Mouse (Mus musculus): ENCODE measurements around the gene Bclaf3. TPM values are rescaled to one million over a fixed set of nuclear protein-coding genes. Genes with fewer than 3 reads are reported as not detected.
A peak's percentile ranks its signal among the peaks of the same experiment; 100 is the strongest.
"Not testable (repeated sequence)": the region's sequence is repeated elsewhere in the genome, so short reads cannot be mapped to it uniquely, and the experiment has no call there.

The Bclaf3 gene
- 1 to 10 TPM; 8.5 to 9.2 TPM for total RNA-seq (2021)
- 0.32 and 0.53 TPM in 2 replicates for polyA plus RNA-seq (2012; rRNA removed)
- long read RNA-seq, partial matches to known transcripts: 0 of 5 reads
- long read RNA-seq, other reads (novel, unspliced or antisense): 3 of 5 reads

DNA sequence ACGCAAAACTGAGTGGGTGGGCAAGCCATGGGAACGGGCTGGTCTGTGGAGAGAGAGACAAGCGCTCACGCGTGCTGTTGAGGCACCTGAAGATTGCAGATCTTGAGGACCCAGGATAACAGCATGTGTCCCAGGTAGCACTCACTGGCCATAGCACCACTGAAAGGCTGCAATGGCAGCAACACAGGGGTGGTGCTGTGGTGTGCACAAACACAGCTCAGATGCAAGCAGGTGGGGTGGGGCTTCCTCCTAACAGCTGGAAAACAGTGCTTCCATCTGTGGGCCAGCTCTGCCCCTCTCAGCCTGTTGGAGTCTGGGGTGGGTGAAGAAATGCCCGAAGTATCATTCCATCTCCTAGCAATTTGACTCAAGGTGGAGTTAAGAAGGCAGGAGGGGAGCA is at the start of gene Bclaf3:
TSS of gene Bclaf3 (plus strand) at position 301 of the 400 bp plus-strand sequence.
- no peak for DNase-seq

DNA sequence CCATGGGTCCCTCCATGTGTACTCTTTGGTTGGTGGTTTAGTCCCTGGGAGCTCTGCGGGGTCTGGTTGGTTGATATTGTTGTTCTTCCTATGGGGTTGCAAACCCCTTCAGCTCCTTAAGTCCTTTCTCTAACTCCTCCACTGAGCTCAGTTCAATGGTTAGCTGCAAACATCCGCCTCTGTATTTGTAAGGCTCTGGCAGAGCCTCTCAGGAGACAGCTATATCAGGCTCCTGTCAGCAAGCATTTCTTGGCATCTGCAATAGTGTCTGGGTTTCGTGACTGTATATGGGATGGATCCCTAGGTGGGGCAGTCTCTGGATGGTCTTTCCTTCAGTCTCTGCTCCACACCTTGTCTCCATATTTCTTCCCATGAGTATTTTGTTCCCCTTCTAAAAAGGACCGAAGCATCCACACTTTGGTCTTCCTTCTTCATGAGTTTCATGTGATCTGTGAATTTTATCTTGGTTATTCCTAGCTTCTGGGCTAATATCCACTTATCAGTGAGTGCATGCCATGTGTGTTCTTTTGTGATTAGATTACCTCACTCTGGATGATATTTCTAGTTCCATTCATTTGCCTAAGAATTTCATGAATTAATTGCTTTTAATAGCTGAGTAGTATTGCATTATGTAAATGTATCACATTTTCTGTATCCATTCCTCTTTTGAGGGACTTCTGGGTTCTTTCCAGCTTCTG is 48.1 kb upstream of the Bclaf3 start:
- not testable (repeated sequence) for DNase-seq

DNA sequence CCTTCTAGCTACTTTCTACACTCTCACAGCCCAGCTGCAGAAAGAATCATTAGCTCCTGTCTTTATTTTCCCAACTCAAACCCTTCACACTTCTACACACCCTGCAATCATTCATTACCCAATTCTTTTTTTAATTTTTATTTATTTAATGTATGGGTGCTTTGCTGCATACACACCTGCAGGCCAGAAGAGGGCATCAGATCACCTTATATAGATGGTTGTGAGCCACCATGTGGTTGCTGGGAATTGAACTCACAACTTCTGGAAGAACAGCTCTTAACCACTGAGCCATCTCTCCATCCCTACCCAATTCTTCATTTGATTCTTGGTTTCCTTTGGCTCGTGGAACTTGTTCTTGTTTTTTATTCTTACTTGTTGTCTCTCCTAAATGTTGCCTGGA is 42.2 kb upstream of the Bclaf3 start:
- DNase-seq: no peak

DNA sequence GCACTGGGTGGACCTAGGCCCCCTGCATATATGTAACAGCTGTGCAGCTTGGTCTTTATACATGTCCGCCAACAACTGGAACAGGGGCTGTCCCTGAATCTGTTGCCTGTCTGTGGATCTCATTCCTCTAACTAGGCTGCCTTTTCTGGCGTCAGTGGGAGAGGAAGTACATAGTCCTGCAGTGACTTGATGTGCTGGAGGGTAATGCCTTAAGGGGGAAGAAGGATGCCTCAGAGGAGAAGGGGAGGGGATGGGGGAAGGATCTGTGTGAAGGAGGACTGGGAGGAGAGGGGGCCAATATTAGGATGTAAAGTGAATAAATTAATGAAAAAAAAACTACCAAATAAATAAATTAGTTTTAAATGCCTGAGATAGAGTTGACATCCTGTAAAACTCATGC is 23.3 kb upstream of the Bclaf3 start:
- DNase-seq: no peak

DNA sequence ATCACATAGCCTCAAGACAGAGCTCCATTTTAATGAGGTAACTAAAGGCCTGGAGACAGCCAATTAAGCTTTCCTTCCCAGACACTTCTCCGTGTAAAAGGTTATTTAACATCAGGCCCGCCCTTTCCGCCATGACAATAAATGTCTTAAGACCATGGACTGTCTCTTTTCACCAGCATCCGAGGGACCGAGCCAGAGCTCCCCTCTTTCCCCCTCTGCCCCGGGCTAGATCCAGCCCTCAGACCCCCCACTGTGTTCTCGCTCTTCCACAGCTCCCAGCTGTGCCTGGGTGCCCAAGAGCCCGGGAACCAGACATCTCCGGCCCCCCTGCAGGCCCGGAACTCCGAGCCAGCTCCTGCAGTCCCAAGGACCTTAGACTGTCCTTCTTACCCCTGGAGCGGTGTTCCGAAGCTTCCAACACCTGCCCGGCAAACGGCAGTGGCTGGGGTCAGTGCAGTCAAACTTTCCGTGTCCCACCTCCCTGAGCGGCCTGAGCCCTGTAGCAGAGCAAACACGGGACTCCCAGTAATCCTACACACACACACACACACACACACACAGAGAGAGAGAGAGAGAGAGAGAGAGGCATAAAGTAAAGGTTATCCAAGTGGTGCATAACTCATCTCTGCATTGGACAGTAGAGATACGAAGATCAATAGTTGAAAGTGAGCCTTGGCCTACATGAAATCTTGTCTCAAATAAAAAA is 18.0 kb upstream of the Bclaf3 start:
- no peak for DNase-seq

DNA sequence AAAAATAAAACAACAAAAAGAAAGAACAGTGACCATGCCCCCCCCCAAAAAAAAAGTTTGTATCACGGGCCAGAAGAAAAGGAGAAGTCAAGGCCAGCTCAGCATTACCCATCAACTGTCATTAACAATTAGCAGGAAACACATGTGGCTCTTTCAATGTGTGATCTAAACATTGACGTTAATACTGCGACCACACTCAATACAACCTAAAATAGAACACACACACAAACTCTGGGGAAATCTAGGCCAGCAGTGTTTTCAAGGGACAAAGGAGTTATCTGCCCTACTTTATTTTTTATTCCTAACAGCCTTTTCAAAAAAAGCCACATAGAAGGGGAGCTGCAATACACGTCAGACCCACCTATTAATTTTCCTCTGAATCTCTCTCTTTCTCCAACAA is 17.4 kb upstream of the Bclaf3 start:
- DNase-seq: no peak

DNA sequence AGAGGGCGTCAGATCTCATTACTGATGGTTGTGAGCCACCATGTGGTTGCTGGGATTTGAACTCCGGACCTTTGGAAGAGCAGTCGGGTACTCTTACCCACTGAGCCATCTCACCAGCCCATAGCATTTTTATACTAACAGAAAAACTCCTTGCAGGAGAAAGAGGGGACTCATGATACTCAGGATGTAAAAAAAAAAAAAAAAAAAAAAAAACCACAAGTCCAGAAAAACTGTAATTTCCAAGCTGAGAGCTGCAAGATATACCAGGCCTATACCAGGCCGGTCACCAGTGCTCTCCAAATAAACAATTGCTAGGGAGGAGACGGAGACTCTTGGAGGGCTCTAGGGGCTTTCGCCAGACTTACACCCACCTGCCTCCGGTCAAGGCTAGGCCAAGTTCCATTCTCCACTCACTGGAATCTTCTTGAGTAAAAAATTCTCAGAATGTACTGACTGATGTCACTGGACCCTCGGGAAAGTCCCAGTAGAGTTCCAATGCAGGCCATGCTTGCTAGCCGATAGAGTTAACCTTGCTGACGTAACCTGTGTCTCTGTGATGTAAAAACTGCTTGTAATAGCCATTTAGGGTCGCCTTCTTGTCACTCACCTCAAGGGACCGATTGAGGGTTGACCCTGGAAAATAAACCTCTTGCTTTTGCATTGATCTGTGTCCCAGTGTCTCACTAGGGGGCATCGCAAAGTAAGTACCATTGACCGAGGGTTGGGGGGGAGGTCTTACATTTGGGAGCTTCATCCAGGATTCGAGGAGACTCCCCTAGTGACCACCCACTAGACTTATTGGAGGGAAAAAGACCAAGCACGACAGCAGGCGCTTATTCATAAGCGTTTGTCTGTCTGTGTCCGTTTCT is 16.4 kb upstream of the Bclaf3 start:
- no peak for DNase-seq

DNA sequence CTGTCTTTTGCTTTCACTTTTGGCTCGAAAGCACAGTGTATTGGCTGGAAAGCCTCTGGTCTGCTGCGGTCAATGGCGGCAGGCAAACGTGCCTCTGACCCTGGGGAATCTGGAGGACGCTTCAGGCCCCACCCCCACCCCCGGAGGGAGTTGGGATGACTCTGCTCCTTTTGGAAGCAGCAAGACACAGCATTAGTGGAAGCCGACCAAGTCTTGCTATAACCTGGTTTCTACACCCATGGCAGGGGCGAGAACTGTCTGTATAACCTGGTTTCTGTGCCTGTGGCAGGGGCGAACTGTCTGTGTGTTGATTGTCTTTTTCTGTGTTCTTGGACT is 15.8 kb upstream of the Bclaf3 start:
- no peak for DNase-seq

DNA sequence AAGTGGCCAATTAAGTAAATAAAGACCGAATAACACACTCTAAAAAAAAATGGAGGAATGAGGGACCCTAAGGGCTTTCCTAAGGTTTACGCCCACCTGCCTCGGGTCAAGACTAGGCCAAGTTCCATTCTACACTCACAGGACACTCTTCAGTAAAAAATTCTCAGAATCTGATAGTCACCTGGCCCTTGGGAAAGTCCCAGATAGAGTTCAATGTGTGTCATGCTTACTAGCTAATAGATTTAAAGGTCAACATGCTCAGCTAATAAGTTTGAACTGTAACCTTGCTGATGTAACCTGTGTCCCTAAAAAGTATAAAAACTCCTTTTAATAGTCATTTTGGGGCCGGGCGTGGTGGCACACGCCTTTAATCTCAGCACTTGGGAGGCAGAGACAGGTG is 10.9 kb upstream of the Bclaf3 start:
- no peak for DNase-seq

DNA sequence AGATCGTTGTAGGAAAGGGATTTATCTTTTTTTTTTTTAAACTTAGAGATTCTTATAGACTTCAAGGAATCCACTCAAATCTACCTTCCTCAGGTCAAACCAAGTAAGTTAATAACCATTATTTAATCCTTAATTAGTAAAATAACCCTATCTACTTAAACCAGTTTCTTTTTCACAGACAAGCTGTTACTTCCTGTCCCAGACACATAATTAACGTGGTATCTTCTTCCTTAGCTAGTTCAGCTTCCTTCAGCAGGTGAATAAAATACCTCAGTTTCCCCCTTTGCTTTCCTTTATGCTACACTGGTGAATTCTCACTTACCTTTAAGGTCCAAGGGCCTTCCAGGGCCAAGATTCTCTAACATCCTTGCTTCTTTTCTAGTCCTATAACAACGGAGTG is 4.7 kb upstream of the Bclaf3 start:
- DNase-seq: no peak

DNA sequence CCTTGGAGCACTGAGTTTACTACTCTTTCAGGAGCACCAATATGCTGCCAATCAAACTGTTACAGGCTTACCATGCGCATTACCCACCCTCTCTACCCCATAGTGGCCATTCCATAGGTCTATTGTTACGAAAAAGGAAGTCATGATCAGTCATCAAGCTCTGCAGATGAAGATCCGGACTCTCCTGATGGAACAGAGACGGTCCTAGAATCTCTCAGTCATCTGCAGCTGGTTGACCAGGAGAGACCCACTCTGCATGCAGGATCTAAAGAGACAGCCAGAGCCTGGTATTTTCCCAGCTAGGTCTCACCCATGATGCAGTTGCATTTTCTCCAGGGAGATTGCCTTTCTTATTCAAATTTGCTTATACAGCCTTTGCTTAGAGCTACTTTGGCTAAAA is 3.8 kb upstream of the Bclaf3 start:
- DNase-seq: no peak

DNA sequence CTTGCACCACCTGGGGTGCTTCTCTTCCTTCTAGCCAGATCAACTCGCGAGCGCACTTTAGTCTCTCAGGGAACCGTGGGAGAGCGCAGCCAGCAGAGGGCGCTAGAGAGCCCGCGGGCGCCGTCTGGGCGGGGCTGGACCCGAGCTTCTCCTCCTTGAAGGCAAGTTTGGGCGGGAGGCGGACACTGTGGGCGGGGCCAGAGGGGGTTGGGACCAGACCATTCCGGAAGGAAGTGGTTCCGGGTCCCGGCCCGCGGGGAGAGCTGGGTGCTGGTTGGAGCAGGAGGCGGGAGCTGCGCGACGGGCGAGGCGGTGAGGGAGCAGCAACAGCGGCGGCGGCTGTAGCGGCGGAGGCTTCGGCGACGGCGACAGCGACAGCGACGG is 5.9 kb downstream of the Bclaf3 start:
- DNase-seq: peak; percentile 98

DNA sequence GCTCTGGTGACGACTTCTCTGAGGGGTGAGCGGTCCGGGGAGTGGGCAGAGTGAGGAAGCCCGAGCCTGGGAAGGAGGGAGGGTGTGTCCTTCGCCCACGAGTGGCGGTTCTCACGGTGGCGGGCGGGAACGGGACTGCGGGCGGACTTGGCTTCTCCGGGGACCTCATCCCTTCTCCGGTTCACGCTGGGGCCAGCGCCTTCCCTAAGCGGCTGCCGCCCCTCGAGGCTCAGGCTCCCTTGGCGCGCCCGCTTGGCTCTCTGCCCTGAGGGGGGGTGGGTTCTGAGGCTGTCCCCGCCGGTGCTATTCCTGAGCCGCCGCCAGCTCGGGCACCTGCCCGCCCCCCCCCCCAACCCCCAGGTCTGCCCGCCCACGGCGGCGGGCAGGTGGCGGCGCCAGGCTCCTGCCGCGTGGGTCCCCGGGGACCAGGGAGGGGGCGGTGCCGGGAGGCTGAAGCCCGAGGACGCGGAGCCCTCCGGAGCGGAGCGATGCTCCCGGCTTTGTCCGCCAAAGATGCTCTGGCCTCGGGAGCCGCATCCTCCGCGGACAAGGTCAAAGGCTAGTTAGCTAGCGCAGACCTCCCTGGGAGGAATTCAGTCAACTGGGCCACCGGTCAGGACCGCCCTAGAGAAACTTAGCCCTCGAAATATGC is 6.4 kb downstream of the Bclaf3 start:
- peak; percentile 24 for DNase-seq

DNA sequence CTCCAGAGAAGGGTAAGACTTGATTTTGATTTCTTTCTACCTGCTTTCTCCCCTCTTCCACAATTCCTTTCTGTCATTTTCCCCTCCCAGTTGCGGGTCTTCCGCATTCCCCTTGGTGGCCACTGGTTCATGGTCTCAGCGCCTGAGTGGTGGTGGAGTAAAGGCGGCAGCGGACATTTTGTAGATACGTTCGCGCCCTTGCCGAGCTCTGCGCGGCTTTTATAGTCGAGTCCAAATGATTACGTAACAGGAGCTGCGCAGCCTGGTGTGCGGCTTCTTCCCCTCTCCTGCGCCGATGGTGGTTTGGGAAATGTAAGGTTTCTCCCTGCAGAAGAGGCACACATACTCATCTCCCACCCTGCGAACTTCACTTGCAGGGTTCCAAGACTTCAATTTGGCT is 15.4 kb downstream of the Bclaf3 start:
- no peak for DNase-seq

DNA sequence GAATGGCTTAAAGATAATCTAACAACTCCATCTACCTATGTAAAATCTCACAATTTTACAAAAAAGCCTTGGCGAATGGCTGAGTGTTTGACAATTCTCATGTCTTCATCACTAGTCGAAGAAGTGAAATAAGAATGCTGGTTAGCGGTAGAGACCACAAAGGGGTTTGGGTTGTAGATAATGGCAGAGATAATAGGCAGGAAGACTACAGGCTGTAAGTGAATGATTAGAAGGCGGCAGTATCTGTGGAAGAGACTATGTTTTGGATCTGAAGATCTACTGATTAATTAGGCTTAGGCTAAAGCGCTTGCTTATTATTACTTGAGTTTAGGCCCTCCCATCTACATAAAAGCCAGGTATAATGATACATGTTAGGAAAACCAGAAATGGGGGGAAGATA is 20.6 kb downstream of the Bclaf3 start:
- no peak for DNase-seq

DNA sequence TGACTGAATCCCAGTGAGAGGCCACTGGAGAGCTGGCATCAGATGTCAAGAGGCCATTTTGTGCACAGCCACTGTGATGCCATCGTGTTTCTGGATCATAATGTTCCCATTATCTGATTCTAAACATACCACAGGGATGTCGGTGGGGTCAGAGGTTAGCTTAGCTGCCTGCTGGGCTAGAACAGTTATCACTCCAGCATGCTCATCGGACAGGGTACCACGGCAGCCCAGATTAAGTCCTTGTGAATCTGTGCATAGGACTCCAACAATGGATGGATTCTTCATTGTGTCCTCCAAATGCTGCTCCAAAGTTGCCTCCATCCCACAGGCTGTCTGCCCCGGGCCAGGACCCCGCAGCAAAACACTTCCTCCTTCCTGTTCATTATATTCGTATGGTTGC is 58.2 kb downstream of the Bclaf3 start:
- not testable (repeated sequence) for DNase-seq

DNA sequence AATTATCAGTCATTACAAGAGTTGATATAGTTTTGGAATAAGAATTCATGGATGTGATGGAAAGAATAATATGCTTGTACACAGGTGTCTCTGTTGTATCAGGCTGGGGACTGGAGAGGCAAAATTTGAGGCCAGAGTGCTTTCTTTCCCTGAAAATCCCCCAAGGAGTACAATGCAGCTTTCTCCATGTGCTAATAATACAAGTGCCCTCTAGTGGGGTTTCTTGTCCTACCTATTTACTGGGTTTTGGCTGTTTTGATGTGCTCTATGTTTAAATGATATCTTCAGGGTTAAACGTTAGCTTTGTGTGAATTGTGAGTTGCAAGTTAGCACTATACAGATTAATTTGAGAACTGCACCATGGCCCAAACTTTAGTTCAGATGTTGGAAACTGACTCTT is 65.1 kb downstream of the Bclaf3 start:
- DNase-seq: no peak

DNA sequence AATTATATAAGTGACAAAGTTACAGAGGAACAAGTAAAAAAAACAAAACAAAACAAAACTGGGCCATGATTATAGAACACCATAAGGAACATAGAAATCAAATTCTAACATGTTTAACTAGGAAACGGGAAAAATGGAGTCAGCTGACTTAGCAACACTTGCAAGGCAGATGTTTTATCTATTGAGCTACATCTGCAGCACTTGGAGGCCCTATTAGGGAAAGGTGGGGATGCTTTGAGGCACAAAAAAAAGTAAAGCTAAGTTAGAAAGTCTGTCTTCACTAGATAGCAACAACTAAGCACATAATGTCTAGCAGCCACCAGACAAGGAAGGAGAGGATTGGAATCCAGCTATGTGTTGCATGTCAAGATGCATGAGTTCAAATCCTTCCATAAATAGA is 71.0 kb downstream of the Bclaf3 start:
- DNase-seq: no peak

DNA sequence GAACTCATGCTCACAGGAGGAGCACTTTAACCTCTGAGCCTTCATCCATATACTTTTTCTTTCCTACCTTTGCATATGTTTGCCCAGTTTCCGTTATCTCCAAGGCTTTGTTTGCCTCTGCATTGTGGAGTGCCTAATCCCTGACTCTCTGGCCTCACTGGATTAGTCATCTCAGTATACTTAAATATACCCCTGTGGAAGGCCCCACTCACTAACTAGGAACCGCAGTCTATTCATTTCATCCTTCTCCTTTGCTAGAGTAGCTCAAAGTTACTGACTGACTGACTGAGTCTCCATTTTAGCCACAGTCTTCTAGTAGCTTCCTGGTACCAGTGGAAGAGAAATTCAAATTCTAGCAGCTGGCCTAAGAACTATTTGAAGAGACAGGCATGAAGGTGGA is 78.3 kb downstream of the Bclaf3 start:
- DNase-seq: no peak

DNA sequence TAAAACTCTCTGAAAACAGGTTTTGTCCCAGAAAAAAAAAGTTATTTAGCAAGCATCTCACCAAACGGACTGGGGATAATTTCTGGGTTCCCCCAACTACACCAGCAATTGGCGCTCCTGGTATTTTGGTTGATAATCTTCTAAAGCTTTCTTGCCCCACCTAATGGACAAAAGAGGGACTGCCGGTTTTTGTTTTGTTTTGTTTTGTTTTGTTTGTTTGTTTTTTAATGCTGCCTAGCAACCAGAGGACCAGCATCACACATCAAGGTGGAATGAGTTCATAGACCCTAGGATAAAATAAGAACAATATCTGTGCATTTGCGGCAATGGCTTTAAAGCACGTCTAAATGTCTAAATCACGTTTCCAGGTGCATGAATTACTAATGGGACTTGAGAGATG is 80.4 kb downstream of the Bclaf3 start:
- no peak for DNase-seq

DNA sequence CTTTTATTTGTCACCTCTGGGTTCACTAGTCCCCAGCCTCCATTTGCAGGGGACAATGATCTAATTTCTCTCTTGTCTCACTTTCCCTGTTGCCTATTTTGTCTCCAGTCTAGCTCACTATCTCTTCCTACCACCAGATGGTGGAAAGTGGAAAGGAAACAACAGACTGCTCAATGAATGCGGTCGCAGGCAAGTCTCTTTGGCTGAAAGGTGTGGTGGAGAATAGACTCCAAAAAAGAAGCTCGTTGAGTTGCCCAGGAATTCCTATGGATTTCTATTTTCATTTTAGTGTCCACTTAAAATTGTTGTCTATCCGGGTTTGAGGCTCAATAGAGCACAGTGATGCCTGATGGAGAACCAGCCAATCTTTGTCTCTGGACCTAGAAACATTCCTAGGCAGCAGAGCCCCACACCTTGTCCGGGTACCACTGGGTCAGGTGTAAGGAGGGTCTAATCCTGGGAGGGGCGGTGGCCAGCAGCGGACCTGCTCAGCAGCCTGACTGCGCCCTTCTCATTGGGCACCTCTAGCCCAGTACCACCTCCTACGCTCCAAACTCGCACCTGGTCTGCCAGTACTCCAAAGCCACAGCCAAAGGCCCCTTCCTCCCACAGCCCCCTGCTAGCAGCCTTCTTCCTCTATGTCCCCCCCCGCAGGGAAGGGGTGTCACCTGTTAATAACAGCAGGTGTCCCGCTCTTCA is 99.9 kb downstream of the Bclaf3 start:
- DNase-seq: no peak

Measured in adrenal gland, adult 2 months (tissue).